Mouse (Mus musculus) macrophage (primary cell): Measurements from ENCODE around the gene Neurog2. TPM values are rescaled to one million over a fixed set of nuclear protein-coding genes. Genes with fewer than 3 reads are reported as not detected.

ENCODE experiments used
- H3K27ac ChIP-seq: fragments of 350-480 bp; formaldehyde crosslinking; 2 replicates; pipeline ENCODE4 v1.9.0; 2021
- H3K36me3 ChIP-seq: fragments of 350-480 bp; formaldehyde crosslinking; 2 replicates; pipeline ENCODE4 v1.9.0; 2021; ENCODE audit errors: inconsistent target
- H3K4me3 ChIP-seq: fragments of 350-480 bp; formaldehyde crosslinking; 2 replicates; pipeline ENCODE4 v1.9.0; 2021; ENCODE audit errors: inconsistent target
- H3K79me2 ChIP-seq: fragments of 350-480 bp; formaldehyde crosslinking; 2 replicates; pipeline ENCODE4 v1.9.0; 2021; ENCODE audit errors: inconsistent target
- WGBS: methylation state at CpG from one replicate; pipeline ENCODE4 v1.1.7; 2026; ENCODE audit warnings: inconsistent platforms; ENCODE audit not compliant: missing documents; 5-methylcytosine and 5-hydroxymethylcytosine counted together
- polyA plus RNA-seq: library from polyadenylated mRNA; stranded (reverse); fragments of 250-400 nt; gene quantifications from 3 replicates; pipeline ENCODE4 v1.2.4, GENCODE M21; 2018; ENCODE audit warnings: inconsistent platforms

Gene Neurog2
- polyA plus RNA-seq, 1 experiment from 2014 or later: not detected

DNA sequence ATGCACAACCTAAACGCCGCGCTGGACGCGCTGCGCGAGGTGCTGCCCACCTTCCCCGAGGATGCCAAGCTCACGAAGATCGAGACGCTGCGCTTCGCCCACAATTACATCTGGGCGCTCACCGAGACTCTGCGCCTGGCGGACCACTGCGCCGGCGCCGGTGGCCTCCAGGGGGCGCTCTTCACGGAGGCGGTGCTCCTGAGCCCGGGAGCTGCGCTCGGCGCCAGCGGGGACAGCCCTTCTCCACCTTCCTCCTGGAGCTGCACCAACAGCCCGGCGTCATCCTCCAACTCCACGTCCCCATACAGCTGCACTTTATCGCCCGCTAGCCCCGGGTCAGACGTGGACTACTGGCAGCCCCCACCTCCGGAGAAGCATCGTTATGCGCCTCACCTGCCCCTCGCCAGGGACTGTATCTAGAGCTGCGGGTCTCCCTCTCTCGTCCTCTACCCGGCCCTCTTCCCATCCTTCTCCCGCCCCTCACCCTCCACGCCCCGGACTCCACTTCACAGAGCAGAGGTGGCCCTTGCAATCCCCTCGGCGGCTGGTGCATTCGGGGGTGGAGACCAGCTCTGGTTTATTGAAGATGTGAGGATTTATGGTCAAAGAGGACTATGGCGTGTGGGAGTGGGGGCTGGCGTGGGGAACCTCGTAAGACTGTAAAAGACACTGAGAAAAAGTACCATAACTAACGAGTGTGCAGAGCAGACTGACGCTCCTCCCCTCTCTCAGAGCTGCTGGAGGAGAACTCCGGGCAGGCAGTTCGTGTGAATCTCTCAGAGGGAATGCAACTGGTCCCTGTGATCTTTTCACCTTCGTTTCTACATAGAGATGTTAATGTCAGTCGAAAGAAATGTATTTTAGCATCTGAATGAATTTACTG lies 1.4 kb downstream of the Neurog2 start:
- WGBS: 2% methylated on average over 58 of the region's 58 CpGs
- no peaks in the 10 kb centered on the region for H3K36me3 ChIP-seq
- H3K79me2 ChIP-seq: no peaks in the 10 kb centered on the region
- no peak overlapping the region for H3K4me3 ChIP-seq
- no peak overlapping the region for H3K27ac ChIP-seq

DNA sequence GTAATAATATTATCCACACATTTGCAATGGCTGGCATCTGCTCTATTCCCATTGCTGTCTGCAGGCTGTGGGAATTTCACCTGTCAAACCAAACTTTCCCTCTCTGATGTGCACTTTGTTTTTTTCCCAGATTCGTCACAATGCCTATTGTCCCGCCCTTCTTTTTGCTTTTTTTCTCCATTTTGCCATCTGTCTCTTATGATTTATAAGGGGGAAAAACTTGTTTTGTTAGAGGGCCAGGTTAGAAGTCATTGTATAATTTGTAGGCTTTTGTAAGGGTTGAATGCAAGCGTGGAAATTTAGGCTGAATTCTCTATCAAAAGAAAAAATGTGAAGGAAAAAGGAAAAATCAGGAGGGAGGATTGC lies 2.0 kb downstream of the Neurog2 start:
- 8% methylated on average over 3 of the region's 3 CpGs for WGBS
- no peaks in the 10 kb centered on the region for H3K79me2 ChIP-seq
- H3K4me3 ChIP-seq: no peak overlapping the region
- no peak overlapping the region for H3K27ac ChIP-seq
- H3K36me3 ChIP-seq: no peaks in the 10 kb centered on the region

DNA sequence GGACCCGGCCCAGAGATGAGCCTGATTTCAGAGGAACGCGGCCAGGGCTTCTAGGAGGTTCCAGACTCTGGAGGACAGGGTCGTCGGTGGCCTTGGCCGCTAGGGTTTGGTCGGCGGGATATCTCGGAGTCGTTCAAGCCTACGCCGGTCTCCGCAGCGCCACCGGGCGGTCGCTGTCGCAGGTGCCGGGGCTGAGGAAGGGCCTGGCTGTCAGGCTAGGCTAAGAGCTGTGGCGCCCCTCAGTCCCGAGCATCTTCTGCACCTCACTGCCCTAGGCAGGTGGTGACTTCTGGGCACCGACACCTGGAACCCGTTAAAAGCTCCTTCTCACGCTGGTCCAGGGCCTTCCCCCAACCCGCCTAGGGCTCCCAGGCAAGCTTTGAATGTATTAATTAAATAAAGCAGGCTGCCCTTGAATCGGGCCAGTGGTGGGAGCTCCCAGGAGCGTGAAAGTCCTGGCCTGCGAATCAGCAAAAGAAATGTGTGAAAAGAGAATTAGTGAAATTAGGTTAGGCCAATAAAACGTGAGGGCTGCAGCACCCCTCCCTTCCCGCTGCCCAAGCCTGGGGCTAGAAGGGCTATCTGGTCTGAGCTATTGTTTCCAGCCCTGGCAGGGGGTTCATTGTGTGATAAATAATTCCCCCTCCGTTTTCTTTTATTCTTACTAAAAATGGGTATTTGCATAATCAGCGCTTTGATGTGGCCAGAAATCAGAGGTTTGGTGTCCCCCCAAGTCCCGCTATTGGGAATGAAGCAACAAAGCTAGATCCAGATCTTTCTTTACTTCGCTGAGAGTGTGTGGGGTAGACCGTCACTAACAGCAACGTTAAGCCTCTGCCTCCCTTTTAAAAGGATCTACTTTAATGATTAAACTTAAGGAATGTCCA lies 7.2 kb downstream of the Neurog2 start:
- Histone ChIP-seq H3K36me3 (no peaks in the 10 kb centered on the region), H3K27ac (no peak overlapping the region), H3K79me2 (no peaks in the 10 kb centered on the region), H3K4me3 (no peak overlapping the region)
- WGBS: 5% methylated on average over 35 of the region's 36 CpGs

DNA sequence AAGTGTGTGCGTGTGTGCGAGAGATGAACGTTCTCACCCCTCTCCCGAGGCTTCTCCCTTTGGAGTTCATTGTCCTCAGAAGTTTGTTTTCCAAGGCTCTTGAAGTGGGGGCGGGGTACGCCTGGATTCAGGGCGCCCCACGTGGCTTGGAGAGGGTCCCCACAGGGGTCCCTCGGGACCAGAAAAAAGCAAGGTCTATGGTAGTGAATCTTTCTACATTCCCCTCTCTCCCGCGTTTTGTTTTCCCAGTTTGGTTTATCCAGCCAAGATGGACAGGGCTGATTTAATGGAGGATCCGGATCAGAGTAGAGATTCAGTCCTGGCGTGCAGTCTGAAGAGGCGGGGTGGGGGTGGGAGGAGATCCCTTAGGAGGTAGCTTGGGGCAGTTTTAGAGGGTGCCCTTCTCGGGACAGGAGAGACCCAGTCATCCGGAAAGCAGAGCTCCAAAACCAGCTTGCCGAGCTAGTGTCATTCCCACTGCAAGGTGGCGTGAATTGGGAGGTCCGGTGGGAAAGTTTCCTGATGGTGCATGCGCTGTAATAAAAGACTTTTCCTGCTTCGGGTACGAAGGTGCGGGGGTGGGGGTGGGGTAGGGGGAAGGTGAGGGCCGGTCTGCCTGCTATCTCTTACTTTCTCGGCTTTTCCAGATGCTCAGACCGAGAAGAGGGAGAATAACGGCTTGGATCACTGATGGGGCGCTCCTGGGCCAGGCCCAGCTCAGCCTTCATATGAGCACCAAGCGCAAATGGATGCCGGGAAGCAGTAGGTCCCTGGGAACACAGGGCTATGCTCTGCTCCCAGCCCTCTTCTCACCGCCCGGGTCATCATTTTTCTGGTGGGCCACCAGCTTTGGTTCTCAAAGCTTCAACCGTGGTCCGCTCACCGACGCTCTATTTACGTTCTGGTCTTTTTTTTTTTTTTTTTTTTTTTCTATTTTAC lies 8.1 kb downstream of the Neurog2 start:
- 13% methylated on average over 36 of the region's 37 CpGs for WGBS
- Histone ChIP-seq H3K27ac (no peak overlapping the region), H3K36me3 (no peaks in the 10 kb centered on the region), H3K4me3 (no peak overlapping the region), H3K79me2 (no peaks in the 10 kb centered on the region)

DNA sequence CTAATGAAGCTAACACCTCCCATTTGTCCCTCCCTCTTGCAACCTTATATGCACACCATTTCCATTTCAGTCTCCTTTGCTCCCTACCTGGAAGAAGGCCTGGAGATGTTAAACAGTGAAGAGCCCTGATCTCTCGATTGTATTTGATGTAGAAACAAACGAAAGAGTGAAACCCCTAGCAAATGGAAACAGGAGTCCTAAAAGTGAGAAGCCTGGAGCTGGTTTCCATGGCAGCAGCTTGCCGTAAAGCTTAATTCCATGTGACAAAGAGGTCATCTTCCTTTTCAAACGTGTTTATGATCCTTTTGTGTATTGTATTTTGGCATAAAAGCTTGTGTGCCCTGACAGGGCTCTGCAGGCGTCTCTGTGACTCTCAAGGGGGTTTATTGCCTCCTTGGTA lies 9.3 kb downstream of the Neurog2 start:
- Histone ChIP-seq H3K36me3 (no peaks in the 10 kb centered on the region), H3K79me2 (no peaks in the 10 kb centered on the region), H3K27ac (no peak overlapping the region), H3K4me3 (no peak overlapping the region)
- 13% methylated on average over 5 of the region's 5 CpGs for WGBS

DNA sequence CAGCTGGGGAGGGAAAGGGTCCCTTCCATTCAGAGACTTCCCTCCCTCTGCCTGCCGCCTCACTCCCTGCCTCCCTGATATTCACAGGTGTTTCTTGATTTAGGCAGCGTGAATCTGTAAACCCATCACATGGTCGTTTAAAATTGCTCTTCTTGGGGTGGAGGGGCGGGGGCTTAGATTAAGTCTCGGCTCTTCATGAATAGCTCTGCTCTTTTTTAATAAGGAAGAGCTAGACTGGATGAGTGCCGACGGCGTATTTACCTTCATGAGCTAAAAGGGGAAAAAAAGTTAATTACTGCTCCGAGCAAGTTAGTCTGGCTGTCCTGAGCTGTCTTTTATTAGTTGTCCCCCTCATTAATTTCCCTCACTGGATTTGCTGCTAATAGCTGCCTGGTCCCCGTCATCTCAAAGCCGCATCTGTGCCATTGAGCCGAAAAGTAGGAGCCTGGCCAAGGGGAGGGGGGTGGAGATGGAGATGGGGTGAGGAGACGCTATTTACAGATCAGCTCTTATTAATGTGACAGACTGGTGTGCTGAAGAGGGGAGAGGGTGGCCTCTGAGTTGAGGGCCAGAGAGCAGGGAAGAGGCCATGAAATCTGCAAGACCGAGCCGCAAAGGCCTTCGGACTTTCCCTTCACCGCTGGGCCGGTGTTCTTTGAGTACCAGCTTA lies 13.4 kb downstream of the Neurog2 start:
- Histone ChIP-seq H3K4me3 (no peak overlapping the region), H3K27ac (no peak overlapping the region)
- 76% methylated on average over 18 of the region's 18 CpGs for WGBS

DNA sequence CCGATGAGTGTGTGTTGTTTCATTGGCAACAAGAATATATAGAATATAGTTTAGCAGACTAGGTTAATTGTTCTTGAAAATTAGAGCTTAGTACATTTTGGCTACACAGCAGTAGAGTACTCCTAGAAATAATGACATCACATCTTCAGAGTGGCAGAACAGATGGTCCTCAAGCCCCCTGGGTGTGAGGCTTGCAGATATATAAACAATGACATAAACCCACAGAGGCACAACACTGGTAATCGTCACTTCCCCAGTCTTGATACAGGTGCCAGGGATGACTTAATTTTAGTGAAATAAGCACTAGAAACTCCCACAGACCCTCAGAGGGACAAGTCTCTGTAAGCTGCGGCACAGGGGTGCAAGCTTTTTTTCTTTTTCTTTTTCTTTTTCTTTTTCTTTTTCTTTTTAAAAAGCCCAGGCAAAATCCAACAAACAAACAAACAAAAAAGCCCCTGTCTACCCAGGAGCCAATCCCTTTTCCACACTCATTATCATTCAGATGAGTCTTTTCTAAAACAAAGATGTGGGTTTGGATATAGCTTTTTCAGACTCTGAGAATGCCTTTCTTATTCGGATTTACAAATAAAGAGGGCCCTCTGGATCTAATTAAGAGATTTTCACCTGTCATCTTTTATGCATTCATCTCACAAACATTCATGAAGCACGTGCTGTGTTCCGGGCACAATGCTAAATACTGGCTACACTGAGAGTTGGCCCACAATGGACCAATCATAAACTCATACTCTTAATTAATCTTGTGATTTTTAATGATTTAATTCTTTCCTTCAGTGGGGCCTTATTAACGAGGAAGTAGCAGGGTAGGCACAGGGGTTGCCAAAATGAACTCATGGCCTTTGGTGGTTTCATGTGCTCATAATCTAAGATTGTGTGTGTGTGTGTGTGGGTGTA lies 19.1 kb downstream of the Neurog2 start:
- Histone ChIP-seq H3K79me2 (no peaks in the 10 kb centered on the region), H3K36me3 (no peaks in the 10 kb centered on the region), H3K27ac (no peak overlapping the region), H3K4me3 (no peak overlapping the region)
- 72% methylated on average over 7 of the region's 7 CpGs for WGBS

More for the DNA sequence above, 13.4 kb downstream of the Neurog2 start:
- Histone ChIP-seq H3K36me3 (no peaks in the 10 kb centered on the region), H3K79me2 (no peaks in the 10 kb centered on the region)

DNA sequence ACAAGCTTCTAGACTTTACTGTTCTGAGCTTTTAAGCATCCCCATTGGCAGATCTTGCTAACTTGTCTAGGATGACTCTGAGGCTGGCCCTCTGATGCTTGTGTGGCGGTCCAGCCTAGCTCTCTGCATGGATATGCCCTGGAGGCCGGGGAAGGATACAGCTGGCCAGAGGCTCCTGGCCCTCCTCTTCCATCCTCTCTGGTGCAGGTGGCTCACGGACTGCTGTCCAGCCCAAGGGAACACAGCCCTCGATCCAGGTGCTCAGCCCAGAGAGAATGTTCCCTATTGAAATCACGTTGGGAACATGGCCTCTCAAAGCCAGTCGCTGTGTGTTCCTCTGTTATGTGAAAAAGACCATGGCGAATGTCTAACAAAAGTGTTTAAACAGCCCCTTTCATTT lies 27.8 kb downstream of the Neurog2 start:
- Histone ChIP-seq H3K79me2 (no peaks in the 10 kb centered on the region), H3K36me3 (no peaks in the 10 kb centered on the region), H3K4me3 (no peak overlapping the region), H3K27ac (no peak overlapping the region)
- WGBS: 95% methylated on average over 7 of the region's 7 CpGs

DNA sequence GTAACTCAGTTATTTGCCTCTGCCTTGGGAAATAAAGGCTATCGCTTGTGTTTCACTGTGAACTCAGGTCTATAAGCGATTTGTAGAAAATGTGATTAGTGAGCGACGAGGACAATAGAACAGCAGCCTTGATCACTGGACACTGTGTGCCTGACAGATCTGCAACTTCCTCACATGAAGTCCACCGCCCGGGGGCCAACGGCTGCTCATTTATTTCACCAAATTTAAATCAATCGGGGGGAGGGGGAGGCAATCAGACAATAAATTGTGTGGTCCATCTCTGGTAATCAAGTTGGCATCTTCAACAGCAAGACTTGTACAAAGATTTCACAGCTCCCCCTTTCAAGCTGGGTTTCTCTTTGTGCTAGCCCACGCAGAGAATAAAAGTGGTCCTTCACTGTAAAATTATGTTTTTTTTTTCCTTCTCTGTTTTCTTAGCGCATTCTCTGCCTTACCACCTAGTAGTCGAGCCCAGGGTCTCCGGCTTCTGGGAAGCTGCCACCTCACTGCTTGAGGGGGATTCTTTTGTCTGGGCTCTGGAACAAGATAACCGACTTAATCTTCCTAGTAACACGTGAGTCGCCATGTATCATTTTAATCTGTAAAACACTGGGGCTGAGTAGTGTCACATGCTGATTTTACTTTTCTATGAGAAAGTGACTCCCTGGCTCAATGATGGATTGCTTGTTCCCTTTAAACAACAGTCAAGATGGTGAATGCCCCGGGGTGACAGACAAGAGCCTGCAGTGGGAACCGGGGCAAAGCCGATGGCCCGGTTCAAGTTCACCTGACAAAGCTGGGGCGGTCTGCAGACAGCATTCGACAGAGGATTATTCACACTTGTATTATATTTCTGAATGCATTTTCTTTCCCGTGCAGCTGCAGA lies 29.0 kb downstream of the Neurog2 start:
- Histone ChIP-seq H3K27ac (no peak overlapping the region), H3K4me3 (no peak overlapping the region), H3K36me3 (0 out of 2 replicates have a peak, but pooled peaks cover 4% of the 10 kb centered on the region), H3K79me2 (no peaks in the 10 kb centered on the region)
- WGBS: 90% methylated on average over 22 of the region's 22 CpGs

DNA sequence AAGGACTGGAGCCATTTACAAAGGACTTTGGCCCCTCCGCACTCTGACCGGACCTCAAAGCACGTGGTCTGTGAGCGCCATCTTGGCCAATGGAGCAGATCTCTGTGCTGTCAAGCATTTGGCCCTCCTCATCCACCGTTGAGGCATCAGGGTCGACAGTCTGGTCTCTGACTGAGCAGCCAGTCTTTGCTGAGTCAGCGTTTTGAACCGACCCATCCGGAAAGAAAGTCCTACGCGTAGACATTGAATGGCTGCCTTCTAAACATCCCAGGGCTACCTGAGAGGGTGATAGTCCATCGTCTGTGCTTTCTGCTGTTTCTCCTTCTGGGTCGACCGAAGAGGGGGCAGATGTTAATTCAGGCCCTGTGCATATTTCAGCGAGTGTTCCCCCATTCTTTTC lies 46.8 kb downstream of the Neurog2 start:
- H3K36me3 ChIP-seq: peaks cover 61% of the 10 kb centered on the region
- no peaks in the 10 kb centered on the region for H3K79me2 ChIP-seq
- 94% methylated on average over 15 of the region's 15 CpGs for WGBS

More for the DNA sequence above, 46.8 kb downstream of the Neurog2 start:
- H3K4me3 ChIP-seq: no peak overlapping the region
- H3K27ac ChIP-seq: no peak overlapping the region
